Mouse (Mus musculus) spleen, postnatal 10 days (tissue): ENCODE measurements around the gene Igtp.

Experiments used
- DNase-seq, 2 experiments: peaks; one replicate each; pipeline ENCODE4 v3.0.0; 2021 to 2022; ENCODE audit warnings: low spot score in 2 of 2

The Igtp gene

DNA sequence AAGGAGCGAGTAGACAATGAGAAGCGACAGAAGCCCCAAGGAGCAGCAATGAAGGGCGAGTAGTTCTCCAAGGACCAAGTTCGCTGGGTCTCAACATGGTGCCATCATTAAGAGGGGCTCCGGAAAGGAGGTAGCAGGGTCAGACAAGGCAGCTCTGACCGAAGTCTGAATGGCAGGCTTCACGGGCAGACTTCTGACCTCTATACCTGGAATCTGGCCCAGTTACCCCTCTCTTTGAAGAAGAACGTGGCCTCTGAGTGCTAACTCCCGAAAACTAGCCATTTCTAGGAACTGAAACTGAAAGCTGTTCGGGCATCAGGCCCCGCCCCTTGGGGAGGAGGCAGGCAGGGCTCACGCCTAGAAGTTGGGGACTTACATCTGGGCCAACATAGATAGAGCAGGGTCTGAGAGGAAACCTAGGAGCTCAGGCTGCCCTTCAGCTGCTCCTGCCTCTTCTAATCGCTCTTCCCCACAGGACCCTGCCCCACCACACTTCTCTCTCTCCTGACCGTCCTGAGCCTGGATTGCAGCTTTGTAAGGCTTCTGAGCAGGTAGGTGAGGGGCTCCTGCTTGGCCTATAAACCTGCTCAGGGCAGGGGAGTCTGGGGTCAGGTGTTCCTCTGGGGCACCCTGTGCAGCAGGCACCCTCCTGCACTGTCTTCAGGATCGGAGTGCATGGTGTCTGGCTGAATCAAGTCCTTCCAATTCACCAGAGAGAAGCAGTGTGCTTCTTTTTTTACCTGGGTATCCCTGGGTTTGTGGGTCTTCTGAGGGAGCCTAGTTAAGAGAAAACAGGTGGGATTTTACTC, at the start of gene Igtp, which contains the start of gene Irgm2:
Gene Igtp (plus strand): TSS at position 328 of the 809 bp plus-strand sequence.
Gene Irgm2 (plus strand): TSS at position 390 of the 809 bp plus-strand sequence.
- DNase-seq: peak; percentile 78 to 91

DNA sequence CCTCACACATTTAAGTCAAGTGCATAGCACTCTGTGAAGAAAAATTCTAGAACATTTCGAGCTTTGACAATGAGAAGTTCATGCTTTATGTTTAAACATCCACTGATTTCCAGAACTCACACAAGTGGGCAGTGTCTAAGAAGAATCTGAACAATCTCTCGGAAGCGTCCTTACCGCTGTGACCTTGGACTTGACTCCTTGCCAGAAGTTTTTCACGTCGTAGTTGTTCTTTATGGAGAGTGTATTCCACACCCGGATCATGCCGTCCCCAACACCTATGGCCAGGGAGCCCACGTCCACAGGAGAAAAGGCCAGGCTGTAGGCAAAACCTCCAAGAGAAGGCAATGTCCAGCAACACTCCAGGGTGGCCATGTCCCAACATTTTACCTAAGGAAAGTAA, 43.9 kb upstream of the Igtp start:
- no peak for DNase-seq

DNA sequence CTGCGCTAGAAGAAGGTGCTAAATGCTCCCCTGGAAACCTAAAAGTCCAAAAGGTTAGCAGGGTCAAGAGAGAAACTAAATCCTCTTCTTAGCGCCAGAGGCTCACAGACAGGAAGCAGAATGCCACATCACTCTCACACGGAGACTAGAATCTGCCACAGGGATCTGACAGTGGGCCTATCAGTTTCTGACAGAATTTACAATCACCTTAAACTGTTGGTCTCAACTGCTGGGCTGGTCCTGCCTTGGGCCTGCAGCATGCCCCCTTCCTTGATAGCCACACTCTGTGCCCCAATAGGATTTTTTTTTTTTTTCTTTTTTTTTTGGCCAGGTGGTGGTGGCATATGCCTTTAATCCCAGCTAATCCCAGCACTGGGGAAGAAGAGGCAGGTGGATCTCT, 42.5 kb upstream of the Igtp start:
- no peak for DNase-seq

- DNase-seq: peak in 1 of 2 experiments; percentile 32
Measured at GRCm38 (mm10) chr11:58165072-58165471, 34.3 kb upstream of the Igtp start.

- no peak for DNase-seq
Measured at GRCm38 (mm10) chr11:58167822-58168166, 31.6 kb upstream of the Igtp start.

DNA sequence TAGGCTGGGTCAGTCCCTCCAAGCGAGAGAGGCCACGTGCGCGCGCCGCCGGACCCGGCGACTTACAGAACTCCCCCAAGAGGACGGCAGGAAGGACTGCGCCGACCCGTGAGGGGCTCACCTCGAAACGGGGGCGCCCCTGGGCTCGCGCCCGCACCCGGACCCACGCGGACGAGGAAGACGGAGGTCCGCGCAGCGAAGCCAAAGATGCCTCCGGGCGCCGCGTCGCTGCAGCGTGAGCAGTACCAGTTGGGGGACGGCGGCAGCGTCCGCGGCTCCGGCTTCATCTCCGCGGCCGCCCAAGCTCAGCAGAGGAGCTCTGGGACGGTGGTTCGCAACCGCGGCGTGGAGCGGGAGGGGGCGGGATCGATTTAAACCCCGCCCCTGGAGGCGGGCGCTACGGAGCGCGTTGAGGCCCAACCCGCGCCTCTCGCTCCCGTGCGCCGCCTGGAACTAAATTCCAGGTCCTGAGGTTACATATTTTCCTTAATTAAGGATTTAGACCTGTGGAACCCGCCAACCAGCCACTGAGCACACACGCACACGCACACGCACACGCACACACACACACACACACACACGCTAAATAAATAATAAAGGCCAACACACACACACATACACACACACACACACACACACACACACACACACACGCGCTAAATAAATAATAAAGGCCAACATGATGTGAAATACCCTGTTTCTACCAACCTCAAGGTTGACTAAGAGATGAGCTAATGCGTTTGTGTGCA, 31.0 kb upstream of the Igtp start, which contains the start of gene Gemin5:
Gene Gemin5 (minus strand): TSS at position 373 of the 749 bp plus-strand sequence.
- DNase-seq: peak; percentile 85 to 88

- no peak for DNase-seq
Measured at GRCm38 (mm10) chr11:58169666-58170065, 29.7 kb upstream of the Igtp start.

DNA sequence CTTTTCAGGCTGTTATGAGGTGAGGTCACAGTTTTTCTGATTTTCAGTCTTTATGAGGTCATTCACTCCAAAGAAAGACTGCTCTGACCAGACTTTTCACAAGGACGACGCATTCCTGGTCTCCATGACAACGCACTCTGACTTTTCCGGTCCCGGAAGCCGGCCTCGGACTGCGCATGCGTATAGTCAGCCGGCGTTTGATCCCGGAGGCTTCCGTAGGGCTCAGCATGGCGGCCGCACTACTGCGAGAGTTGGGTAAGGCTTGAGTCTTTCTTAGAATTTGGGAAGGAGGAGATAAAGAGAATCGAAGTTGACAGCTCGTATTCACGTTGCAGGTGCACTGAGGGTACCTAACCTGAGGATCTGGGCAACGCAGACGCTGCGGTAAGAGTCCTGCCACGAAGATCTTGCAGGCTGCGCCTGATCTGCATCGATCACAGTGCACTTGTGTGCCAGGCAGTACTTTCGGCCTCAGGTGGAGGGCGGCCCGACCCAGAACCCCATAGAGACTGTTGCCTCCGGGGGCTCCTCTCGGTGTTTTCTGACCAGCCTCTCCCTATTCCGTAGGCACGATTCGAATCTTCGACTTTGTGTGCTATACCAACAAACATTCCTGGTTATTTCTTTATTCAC, 27.8 kb upstream of the Igtp start, which contains the start of gene Mrpl22:
Gene Mrpl22 (plus strand): TSS at position 203 of the 633 bp plus-strand sequence.
- peak; percentile 89 to 96 for DNase-seq

DNA sequence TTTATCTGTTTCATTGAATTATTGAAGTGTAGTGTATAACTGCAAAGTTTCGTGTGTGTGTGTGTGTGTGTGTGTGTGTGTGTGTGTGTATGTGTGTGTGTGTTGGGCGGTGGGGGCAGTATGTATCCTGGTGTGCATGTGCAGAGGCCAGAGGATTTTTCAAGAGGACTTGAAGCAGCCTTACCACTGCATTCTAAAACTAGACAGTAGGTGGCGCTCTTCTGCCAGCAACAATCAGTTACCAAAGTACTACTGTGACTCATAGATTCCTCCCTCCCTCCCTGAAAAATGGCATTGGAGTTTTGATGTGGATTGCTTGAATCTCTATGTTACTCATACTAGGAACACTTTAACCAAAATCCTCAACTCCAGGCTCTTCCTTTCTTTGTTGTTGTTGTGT, 19.8 kb upstream of the Igtp start:
- DNase-seq: peak; percentile 56 to 83

- peak in 1 of 2 experiments; percentile 31 for DNase-seq
Measured at GRCm38 (mm10) chr11:58179986-58180385, 19.4 kb upstream of the Igtp start.

GRCm38 (mm10) chr11:58180756-58181155, 18.6 kb upstream of the Igtp start:
- no peak for DNase-seq

DNA sequence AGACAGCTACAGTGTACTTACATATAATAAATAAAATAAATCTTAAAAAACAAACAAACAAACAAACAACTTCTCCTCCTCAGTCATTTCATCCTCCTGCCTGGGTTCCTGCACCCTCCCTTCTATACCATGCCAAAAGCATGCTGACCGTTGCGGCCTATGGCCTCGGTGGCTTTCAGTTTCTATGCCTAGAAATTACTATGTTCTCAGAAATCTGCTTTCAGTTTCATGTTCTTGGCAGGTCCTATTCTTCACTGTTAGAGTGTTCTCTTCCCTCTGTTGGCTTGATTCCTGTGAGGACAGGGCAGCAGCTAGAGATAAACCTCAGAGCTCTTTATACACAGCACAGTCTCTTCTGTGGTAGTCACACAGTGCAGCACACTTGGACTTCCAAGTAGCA, 15.8 kb upstream of the Igtp start:
- DNase-seq: no peak

DNA sequence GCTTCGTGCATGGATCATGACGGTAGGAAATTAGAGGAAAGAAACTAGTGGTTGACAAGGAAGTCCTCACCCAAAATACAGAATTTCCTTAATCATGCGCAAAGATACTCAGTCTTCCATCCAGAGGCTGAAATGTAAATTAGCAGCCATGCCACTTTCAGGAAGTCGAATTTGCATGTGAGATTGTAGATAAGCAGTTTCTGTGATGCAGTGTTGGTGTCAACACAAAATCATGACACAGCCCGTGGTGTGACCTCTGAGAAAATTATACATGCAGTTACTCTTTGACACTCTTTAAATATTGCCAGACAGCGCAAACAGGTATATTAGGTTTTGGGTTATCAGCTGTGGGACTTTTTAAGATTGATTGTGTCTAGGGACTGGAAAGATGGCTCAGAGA, 9.7 kb upstream of the Igtp start:
- no peak for DNase-seq

DNA sequence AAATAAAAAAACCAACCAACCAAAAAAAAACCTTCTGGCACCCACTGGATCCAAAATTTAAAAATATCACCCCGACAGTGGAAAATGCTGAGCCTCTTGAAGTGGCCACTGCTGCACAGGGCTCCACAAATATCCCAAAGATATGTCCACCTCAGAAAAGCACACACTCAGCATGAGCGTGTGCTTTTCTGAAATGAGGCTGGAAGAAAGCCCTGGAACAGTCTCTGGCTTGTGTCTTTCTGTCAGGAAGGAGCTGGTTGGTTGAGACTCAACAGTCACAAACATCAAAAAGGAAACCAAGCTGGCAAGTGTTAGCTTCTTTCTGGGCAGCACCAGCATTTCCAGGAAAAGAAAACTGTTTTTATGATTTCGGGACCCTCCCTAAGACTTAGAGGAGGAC, 6.0 kb upstream of the Igtp start:
- no peak for DNase-seq

GRCm38 (mm10) chr11:58193860-58194520, 5.4 kb upstream of the Igtp start:
- no peak for DNase-seq

DNA sequence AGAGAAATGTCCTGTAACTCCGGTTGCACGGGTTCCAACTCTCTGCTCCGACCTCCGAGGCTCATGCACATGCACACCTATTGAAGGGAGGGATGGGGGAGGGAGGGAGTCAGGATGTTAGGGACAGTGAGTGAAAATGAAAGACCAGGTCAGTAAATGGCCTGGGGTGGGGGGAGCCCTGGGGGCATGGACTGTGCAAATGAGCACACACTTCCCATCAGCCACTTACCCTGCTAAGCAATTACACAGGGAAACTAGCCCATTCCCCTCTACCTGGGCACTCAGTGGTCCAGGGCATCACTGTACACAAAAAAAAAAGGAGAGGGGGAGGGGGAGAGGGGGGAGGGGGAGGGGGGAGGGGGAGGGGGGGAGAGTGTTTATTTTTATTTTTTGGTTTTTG, 693 bp upstream of the Igtp start:
- no peak for DNase-seq

DNA sequence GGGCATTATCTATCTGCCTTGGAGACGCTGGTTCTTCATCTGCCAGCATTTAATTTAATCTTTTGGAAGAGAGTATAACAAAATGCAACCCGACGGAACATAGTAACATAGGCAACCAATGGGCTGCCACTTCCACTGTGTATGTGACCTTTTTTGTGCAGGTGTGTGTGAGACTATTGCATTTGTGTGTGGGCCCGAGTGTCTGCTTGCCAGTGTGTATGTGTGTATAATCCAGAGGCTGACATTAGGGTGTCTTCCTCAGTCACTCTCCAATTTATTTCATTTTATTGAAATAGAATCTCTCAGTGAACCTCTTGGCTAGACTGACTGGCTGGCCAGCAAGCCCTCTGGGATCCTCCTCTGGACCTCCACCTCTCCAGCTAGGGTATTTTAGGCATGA, 870 bp downstream of the Igtp start:
- no peak for DNase-seq

DNA sequence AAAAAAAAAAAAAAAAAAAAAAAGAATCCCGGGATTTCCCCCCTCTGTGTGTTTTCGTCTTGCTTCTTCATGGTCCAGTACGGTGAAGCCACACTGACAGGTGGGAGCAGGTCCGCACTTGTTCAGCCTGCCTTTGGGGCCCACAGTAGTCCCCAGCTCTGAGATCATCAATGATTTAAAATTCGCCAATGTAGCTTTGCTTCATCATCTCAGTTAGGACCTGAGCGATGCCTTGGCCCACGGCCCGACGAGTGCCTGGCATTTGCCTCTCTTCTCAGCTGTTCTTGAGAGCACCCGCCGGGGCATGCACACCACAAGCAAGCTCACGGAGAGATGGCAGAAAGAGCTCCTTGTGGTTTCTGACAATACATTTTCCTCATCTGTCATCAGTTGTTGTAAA, 1.7 kb downstream of the Igtp start:
- DNase-seq: no peak

DNA sequence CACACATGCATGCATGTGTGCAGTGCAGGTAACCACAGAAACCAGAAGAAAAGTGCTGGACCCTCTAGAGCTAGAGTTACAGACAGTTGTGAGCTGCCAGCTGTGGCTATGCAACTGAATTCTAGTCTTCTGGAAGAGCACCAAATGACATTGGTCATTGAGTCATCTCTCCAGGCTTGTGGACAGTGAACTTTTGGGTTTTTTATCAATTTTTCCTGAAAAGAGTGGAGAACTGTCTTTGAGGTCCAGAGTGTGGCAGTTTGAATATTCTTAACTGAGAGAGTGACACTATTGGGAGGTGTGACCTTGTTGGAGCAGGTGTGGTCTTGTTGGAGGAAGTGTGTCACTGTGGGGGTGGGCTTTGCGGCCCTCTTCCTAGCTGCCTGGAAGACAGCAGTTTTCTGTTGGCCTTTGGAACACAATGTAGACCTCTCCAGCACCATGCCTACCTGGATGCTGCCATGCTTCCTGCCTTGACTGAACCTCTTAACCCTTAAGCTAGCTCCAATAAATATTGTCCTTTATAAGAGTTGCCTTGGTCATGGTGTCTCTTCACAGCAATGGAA, 11.0 kb downstream of the Igtp start:
- DNase-seq: no peak

DNA sequence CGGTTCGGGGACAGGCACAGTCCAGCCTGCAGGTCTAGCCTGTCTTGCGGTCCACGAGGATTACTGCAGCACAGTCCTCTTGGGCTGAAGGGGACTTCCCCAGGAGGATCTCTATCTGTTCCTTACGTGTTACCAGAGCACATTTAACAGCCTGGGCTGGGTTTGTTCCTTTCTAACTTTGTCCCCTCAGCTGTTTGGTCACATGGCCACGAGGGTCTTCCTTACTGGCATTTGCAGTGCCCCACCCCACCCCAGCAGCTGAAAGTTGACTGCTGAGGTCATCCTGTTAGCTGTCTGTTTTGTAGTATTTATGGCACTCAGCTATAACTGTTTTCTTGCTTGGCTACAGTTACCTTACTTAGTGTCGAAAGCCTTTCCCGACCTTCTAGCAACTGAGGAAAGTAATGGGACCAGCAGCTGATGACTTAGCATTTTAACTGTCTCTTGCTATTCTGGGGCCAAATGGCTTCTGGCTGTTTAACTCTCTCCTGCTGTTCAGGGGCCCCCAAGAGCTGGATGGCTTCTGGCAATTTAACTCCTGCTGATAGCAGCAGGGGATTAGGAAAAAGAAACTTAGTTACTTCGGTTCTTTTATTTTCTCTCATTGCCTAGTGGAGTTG, 11.8 kb downstream of the Igtp start:
- no peak for DNase-seq

- no peak for DNase-seq
Measured at GRCm38 (mm10) chr11:58211682-58212067, 12.3 kb downstream of the Igtp start.
